Mouse (Mus musculus) hindbrain, embryonic 15.5 days (tissue): Measurements from ENCODE around the gene Synpo2l. TPM values are rescaled to one million over a fixed set of nuclear protein-coding genes. Genes with fewer than 3 reads are reported as not detected.

Experiments used
- ATAC-seq: fragments of 200-750 bp; cut with Nextera tagmentation; 2 replicates; pipeline ENCODE4 v1.8.0; 2017; ENCODE audit warnings: low read depth, moderate number of reproducible peaks, moderate TSS enrichment; ENCODE audit not compliant: low FRiP score
- H3K27ac ChIP-seq: fragments of 300-500 bp; sonication (generic); replicated peaks from 2 replicates; pipeline ENCODE4 v1.5.1; 2015; ENCODE audit warnings: mild to moderate bottlenecking, inconsistent platforms
- H3K27me3 ChIP-seq: fragments of 300-500 bp; sonication (generic); 2 replicates; pipeline ENCODE4 v1.6.1; 2015; ENCODE audit warnings: control low read depth, inconsistent platforms
- H3K36me3 ChIP-seq: fragments of 300-500 bp; sonication (generic); 2 replicates; pipeline ENCODE4 v1.6.1; 2015; ENCODE audit warnings: control low read depth, inconsistent platforms
- H3K4me1 ChIP-seq: fragments of 300-500 bp; sonication (generic); replicated peaks from 2 replicates; pipeline ENCODE4 v1.6.1; 2015; ENCODE audit warnings: control low read depth, inconsistent platforms
- H3K4me2 ChIP-seq: fragments of 300-500 bp; sonication (generic); 2 replicates; pipeline ENCODE4 v1.6.1; 2015; ENCODE audit warnings: moderate library complexity, mild to moderate bottlenecking, inconsistent platforms
- H3K4me3 ChIP-seq: fragments of 300-500 bp; sonication (generic); 2 replicates; pipeline ENCODE4 v1.5.1; 2015; ENCODE audit warnings: mild to moderate bottlenecking, inconsistent platforms
- H3K9ac ChIP-seq: fragments of 300-500 bp; sonication (generic); 2 replicates; pipeline ENCODE4 v1.6.1; 2015; ENCODE audit warnings: inconsistent platforms
- H3K9me3 ChIP-seq: fragments of 300-500 bp; sonication (generic); 2 replicates; pipeline ENCODE4 v1.6.1; 2016; ENCODE audit warnings: control low read depth, inconsistent platforms
- WGBS: fragments of 180-500 bp; shearing (Covaris S2); methylation state at CpG from one replicate; pipeline ENCODE4 v1.1.7; 2015; 5-methylcytosine and 5-hydroxymethylcytosine counted together
- polyA plus RNA-seq: library from polyadenylated mRNA; unstranded; fragments of >200 nt; fragmentation: Nextera tagmentation; extraction: Ambion mirVana; gene quantifications from 2 replicates; pipeline ENCODE4 v1.2.1, GENCODE M21; 2015

The Synpo2l gene
- polyA plus RNA-seq, 1 experiment from 2014 or later: 0.13 TPM

GRCm38 (mm10) chr14:20673735-20674063 lies 5.5 kb upstream of the Synpo2l start:
- peaks cover 23% of the 10 kb centered on the region for H3K4me1 ChIP-seq
- peak overlapping the region; percentile 80 for H3K4me2 ChIP-seq
- H3K9ac ChIP-seq: peak overlapping the region; percentile 46
- peak overlapping the region; percentile 82 for H3K27ac ChIP-seq
- WGBS: 10% methylated on average over 13 of the region's 13 CpGs
- ATAC-seq: peak; percentile 77
- H3K9me3 ChIP-seq: no peaks in the 10 kb centered on the region
- H3K4me3 ChIP-seq: peak overlapping the region; percentile 77
- peaks cover 24% of the 10 kb centered on the region for H3K36me3 ChIP-seq
- peaks cover 11% of the 10 kb centered on the region; the same call in 1 of the 2 replicates for H3K27me3 ChIP-seq

GRCm38 (mm10) chr14:20672990-20673389 lies 4.8 kb upstream of the Synpo2l start:
- H3K36me3 ChIP-seq: peaks cover 17% of the 10 kb centered on the region
- H3K27ac ChIP-seq: no peak overlapping the region
- WGBS: 85% methylated on average over 2 of the region's 2 CpGs
- no peak overlapping the region for H3K4me3 ChIP-seq
- ATAC-seq: no peak
- peaks cover 15% of the 10 kb centered on the region for H3K27me3 ChIP-seq
- H3K9ac ChIP-seq: no peak overlapping the region
- H3K9me3 ChIP-seq: no peaks in the 10 kb centered on the region
- peaks cover 23% of the 10 kb centered on the region for H3K4me1 ChIP-seq
- peak overlapping the region; percentile 80; the same call in 1 of the 2 replicates for H3K4me2 ChIP-seq

DNA sequence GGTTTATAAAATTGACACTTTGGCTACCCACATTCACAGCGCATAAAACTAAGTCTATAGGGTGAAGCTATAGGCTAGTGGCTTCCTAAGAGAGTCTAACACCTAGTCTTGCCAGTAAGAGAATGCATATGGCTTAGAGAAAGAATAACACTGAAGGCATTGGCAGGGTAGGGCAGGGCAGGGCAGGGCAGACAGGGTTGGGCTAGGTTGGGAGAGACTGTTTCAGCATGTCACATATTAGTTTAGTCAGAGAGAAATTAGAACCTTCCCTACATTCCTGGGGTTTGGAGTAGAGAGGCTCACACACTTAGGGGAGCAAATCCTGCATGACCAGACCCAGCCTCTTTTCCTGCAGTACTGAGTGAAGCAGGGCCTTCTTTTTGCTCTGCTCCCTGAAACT lies 685 bp downstream of the Synpo2l start:
- no peak overlapping the region for H3K4me3 ChIP-seq
- peaks cover 22% of the 10 kb centered on the region for H3K27me3 ChIP-seq
- H3K9ac ChIP-seq: no peak overlapping the region
- H3K9me3 ChIP-seq: no peaks in the 10 kb centered on the region
- no peak for ATAC-seq
- 62% methylated on average over 1 of the region's 1 CpGs for WGBS
- no peak overlapping the region for H3K4me2 ChIP-seq
- H3K36me3 ChIP-seq: no peaks in the 10 kb centered on the region
- no peak overlapping the region for H3K27ac ChIP-seq
- H3K4me1 ChIP-seq: peaks cover 3% of the 10 kb centered on the region; the same call in 1 of the 2 replicates

- Histone ChIP-seq H3K9ac (no peak overlapping the region), H3K4me2 (no peak overlapping the region), H3K27ac (no peak overlapping the region), H3K4me1 (peaks cover 18% of the 10 kb centered on the region), H3K9me3 (no peaks in the 10 kb centered on the region), H3K36me3 (no peaks in the 10 kb centered on the region), H3K27me3 (peaks cover 16% of the 10 kb centered on the region), H3K4me3 (no peak overlapping the region)
- ATAC-seq: no peak
- WGBS: 61% methylated on average over 3 of the region's 3 CpGs
Observed at GRCm38 (mm10) chr14:20664436-20664835, 3.7 kb downstream of the Synpo2l start.

DNA sequence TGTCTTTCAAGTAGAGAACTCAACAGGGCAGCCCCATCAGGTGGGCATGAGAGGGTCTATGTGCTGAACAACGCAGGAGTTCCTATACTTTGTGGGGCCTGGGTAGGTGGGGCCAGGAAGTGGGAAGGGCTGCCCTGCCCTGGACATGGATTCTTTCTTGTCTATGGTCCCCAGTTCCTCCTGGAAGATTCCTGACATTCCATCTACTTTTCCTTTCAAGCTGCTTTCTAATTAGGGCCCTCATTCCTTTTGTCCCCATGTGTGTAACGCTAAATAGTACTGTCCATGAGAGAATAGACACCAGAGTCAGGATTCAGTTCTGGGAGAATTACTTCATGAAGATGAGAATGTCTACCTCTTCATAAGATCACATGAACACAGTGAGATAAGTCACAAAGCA lies 4.6 kb downstream of the Synpo2l start:
- Histone ChIP-seq H3K4me1 (peaks cover 18% of the 10 kb centered on the region), H3K4me2 (no peak overlapping the region), H3K27me3 (peaks cover 10% of the 10 kb centered on the region), H3K9ac (no peak overlapping the region), H3K36me3 (no peaks in the 10 kb centered on the region), H3K9me3 (no peaks in the 10 kb centered on the region), H3K4me3 (no peak overlapping the region), H3K27ac (no peak overlapping the region)
- no peak for ATAC-seq
- 74% methylated on average over 2 of the region's 2 CpGs for WGBS

DNA sequence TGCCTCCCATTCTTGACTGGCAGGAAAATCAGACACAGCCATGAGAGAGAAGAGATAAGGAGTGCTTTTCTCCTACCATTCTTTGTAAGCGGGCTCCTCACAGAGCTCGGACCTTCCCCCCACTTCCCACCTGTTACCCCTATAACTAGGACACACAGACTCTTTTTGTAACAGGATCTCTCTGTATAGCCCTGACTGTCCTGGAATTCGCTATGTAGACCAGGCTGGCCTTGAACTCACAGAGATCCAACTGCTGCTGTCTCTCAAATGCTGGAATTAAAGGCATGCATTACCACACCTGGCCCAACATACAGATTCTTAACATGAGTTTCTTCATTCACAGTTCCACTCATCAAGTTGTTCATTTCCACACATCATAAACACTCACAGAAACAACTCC lies 5.4 kb downstream of the Synpo2l start:
- ATAC-seq: no peak
- H3K36me3 ChIP-seq: no peaks in the 10 kb centered on the region
- peaks cover 7% of the 10 kb centered on the region; the same call in 1 of the 2 replicates for H3K27me3 ChIP-seq
- H3K27ac ChIP-seq: no peak overlapping the region
- H3K4me3 ChIP-seq: no peak overlapping the region
- H3K4me2 ChIP-seq: 0 out of 2 replicates have a peak overlapping the region, but pooled peaks have one; percentile 83
- H3K4me1 ChIP-seq: peaks cover 18% of the 10 kb centered on the region
- no peak overlapping the region for H3K9ac ChIP-seq
- H3K9me3 ChIP-seq: no peaks in the 10 kb centered on the region
- WGBS: 92% methylated on average over 3 of the region's 3 CpGs

DNA sequence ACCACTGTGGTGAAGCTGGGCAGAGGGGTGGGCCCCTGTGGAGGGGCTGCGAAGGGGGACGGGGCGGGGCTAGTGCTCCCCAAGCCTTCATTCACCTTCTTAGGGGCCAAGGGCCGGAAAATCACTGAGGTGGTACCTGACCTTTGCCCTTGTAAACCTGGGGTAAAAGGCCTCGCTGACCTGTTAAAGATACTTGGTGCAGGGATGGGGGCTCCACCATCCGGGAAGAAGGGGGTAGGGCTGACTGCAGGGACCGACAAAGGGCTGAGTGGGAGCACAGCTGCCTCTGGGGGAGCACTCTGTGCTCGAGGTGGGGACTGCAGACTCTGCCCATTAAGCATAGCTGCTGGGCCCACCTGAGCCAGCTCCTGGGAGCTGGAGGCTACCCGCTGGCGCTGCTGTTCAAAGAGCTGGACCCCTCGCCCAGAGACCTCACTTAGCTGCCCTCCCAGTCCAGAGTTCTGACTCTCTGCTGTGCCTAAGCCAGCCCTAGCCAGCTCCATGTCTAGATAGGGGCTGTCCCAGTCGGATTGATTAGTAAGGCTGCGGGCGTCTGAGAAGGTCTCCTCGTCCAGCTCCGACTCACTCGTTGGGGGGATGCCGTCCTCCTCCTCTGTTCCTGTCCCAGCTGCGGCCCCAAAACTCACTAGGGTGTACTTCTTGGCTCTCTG lies 6.4 kb downstream of the Synpo2l start:
- WGBS: 9% methylated on average over 19 of the region's 19 CpGs
- peak overlapping the region; percentile 77 for H3K4me3 ChIP-seq
- H3K4me2 ChIP-seq: peak overlapping the region; percentile 83
- H3K4me1 ChIP-seq: peaks cover 18% of the 10 kb centered on the region
- no peaks in the 10 kb centered on the region for H3K9me3 ChIP-seq
- H3K9ac ChIP-seq: peak overlapping the region; percentile 85
- peaks cover 7% of the 10 kb centered on the region; the same call in 1 of the 2 replicates for H3K27me3 ChIP-seq
- H3K27ac ChIP-seq: peak overlapping the region; percentile 93
- ATAC-seq: peak; percentile 69
- no peaks in the 10 kb centered on the region for H3K36me3 ChIP-seq

DNA sequence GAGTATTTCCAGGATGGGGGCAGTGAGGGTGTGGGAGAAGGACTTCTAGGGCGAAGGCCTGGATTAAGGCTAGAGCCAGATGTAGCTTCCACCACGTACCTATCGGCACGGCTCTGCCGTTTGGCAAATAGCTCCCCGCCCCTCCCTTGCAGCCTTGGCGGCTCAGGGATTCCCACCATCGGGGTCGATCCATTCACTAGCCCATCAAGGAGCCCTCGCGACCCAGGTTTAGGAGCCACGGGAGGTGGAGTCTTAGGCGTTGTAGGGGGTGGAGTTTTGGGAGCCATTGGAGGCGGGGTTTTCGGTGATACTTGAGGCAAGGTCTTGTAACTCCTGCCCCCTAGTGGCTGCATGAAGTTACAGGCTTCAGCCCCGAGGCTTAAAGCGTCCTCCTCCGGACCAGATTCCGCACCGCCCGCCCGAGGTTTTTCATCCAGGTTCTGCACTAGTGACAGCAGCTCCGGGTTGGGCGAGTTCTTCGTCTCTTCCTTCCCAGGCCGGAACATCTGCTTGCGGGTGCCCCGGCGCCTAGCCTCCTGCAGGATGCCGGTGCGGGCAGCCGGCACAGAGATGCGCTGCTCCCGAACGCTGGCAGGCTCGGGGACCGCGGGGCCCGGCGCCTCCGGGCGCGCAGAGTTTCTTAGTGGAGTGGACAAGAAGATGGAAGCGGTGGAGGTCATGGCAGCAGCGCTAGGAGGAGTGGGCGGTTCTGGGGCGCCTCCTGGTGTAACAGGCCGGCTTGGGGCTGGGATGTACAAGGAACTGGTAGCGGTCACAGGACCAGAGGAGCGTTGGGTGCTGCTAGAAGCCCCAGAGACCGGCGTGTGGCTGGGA lies 7.1 kb downstream of the Synpo2l start:
- Histone ChIP-seq H3K4me2 (peak overlapping the region; percentile 83), H3K9ac (peak overlapping the region; percentile 85), H3K4me1 (peaks cover 18% of the 10 kb centered on the region), H3K4me3 (peak overlapping the region; percentile 77), H3K27ac (peak overlapping the region; percentile 93), H3K36me3 (no peaks in the 10 kb centered on the region), H3K9me3 (no peaks in the 10 kb centered on the region), H3K27me3 (peaks cover 7% of the 10 kb centered on the region; the same call in 1 of the 2 replicates)
- WGBS: 1% methylated on average over 52 of the region's 52 CpGs
- ATAC-seq: peak; percentile 88

- no peaks in the 10 kb centered on the region for H3K9me3 ChIP-seq
- no peak overlapping the region for H3K4me3 ChIP-seq
- H3K4me2 ChIP-seq: no peak overlapping the region
- no peak overlapping the region for H3K27ac ChIP-seq
- peaks cover 18% of the 10 kb centered on the region for H3K4me1 ChIP-seq
- no peaks in the 10 kb centered on the region for H3K36me3 ChIP-seq
- peaks cover 7% of the 10 kb centered on the region; the same call in 1 of the 2 replicates for H3K27me3 ChIP-seq
- no peak for ATAC-seq
- WGBS: 98% methylated on average over 7 of the region's 7 CpGs
- H3K9ac ChIP-seq: no peak overlapping the region
Observed at GRCm38 (mm10) chr14:20659687-20660086, 8.5 kb downstream of the Synpo2l start.

DNA sequence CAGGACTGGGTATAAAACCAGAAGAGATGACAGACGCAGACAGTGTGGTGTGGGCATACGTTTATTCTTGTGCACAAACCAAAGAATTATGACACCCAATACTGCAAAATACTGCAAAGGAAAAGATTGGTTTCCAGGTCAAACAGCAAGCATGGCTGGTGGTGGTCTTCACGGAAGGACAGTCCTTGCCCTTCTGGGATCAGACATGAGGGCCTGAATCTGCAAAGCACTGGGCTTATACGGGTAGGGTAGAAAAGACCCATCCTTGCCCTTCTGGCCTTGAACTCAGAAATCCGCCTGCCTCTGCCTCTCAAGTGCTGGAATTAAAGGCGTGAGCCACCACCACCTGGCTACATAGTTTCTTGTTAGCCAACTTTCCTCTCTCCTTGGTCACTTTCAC lies 9.3 kb downstream of the Synpo2l start:
- H3K4me1 ChIP-seq: peaks cover 18% of the 10 kb centered on the region
- no peak for ATAC-seq
- no peak overlapping the region for H3K27ac ChIP-seq
- H3K9ac ChIP-seq: no peak overlapping the region
- WGBS: 90% methylated on average over 6 of the region's 6 CpGs
- H3K9me3 ChIP-seq: no peaks in the 10 kb centered on the region
- H3K36me3 ChIP-seq: no peaks in the 10 kb centered on the region
- H3K27me3 ChIP-seq: peaks cover 7% of the 10 kb centered on the region; the same call in 1 of the 2 replicates
- no peak overlapping the region for H3K4me3 ChIP-seq
- no peak overlapping the region for H3K4me2 ChIP-seq

GRCm38 (mm10) chr14:20658326-20658725 lies 9.8 kb downstream of the Synpo2l start:
- Histone ChIP-seq H3K9me3 (no peaks in the 10 kb centered on the region), H3K9ac (no peak overlapping the region), H3K27ac (no peak overlapping the region), H3K4me3 (no peak overlapping the region), H3K27me3 (peaks cover 1% of the 10 kb centered on the region; the same call in 1 of the 2 replicates), H3K36me3 (no peaks in the 10 kb centered on the region), H3K4me1 (peaks cover 18% of the 10 kb centered on the region), H3K4me2 (no peak overlapping the region)
- no peak for ATAC-seq

DNA sequence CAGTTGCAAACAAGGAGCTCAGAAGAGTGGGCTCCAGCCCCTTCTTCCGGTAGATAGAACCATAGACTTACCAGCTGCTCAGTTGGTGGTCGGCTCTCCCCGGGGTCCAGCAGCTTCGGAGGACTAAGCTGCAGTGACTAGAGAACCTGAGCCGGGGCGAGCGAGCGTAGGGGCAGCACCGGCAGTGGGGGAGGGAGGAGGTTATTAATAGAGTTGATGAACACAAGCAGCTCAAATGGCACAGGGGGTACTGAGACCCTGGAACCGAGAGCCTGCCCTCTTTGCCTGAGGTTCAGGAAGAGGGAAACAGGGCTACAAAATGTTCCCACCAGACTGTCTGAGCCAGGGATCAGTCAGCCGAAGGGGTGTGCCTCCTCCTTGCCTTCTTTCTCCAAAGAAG lies 11.8 kb downstream of the Synpo2l start, which contains the start of gene Myoz1:
Gene Myoz1 (minus strand): TSS at position 180 of the 400 bp plus-strand sequence.
- ATAC-seq: no peak
- 54% methylated on average over 11 of the region's 11 CpGs for WGBS
- no peaks in the 10 kb centered on the region for H3K36me3 ChIP-seq
- no peak within 1 kb of the TSS for H3K4me3 ChIP-seq
- no peaks in the 10 kb centered on the region for H3K9me3 ChIP-seq
- no peak within 1 kb of the TSS for H3K27ac ChIP-seq
- no peaks in the 10 kb centered on the region for H3K27me3 ChIP-seq
- 0 out of 2 replicates have a peak, but pooled peaks cover 4% of the 10 kb centered on the region for H3K4me1 ChIP-seq
- H3K9ac ChIP-seq: no peak within 1 kb of the TSS
- H3K4me2 ChIP-seq: no peak within 1 kb of the TSS
